Mouse (Mus musculus): ENCODE results near the gene Ugt8a.

Ugt8a gene

GRCm38 (mm10) chr3:125938092-125938755 lies at the start of gene Ugt8a:
Ugt8a (minus strand) TSS chr3:125938619.
- peak; percentile 19 to 67 for DNase-seq (ENCODE audit: low spot score in 2 of 2)

GRCm38 (mm10) chr3:125986639-125987038 lies 48.2 kb upstream of the Ugt8a start:
- no peak for DNase-seq (ENCODE audit: low spot score in 2 of 2)

DNA sequence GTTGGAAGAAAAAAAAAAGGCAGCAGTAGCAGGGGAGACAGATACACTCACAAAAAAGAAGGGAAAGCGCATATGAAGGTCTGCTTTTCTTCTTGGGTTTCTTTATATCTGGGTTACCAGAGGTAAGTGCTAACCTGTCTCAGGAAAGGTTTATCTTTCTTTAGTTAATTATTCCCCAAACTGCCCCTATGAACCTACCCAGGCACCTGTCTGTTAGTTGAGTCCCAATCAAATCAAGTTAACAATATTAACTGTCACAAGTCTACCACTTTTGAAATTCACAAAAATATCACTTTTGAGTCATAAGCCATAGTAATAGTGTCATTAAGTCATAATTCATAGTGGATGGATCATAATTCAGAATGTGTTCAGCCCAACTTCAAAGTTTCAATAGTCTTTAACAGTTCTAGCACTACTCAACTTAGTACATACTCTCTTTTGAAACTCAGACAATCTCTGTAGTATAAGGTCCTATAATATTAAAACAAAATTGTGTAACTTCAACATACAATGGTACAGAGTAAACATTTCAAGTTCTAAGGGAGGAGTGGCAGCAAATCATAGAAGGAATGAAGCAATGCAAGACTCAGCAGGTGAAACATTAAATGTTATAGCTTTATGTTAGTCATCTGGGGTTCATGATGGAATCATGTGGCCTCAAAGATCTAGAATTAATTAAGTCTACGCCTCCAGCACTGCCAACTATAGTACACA lies 45.4 kb upstream of the Ugt8a start:
- DNase-seq (ENCODE audit: low spot score in 2 of 2): no peak

GRCm38 (mm10) chr3:125979475-125979874 lies 41.1 kb upstream of the Ugt8a start:
- DNase-seq (ENCODE audit: low spot score in 2 of 2): no peak

GRCm38 (mm10) chr3:125975899-125976298 lies 37.5 kb upstream of the Ugt8a start:
- no peak for DNase-seq (ENCODE audit: low spot score in 2 of 2)

GRCm38 (mm10) chr3:125969458-125969857 lies 31.0 kb upstream of the Ugt8a start:
- no peak for DNase-seq (ENCODE audit: low spot score in 2 of 2)

- DNase-seq (ENCODE audit: low spot score in 2 of 2): no peak
These were observed 17.9 kb upstream of the Ugt8a start for GRCm38 (mm10) chr3:125956196-125956885.

GRCm38 (mm10) chr3:125954881-125955280 lies 16.5 kb upstream of the Ugt8a start:
- no peak for DNase-seq (ENCODE audit: low spot score in 2 of 2)

- DNase-seq (ENCODE audit: low spot score in 2 of 2): no peak
These were observed 2.4 kb upstream of the Ugt8a start for GRCm38 (mm10) chr3:125940811-125941210.

GRCm38 (mm10) chr3:125938756-125939109 lies 314 bp upstream of the Ugt8a start:
- DNase-seq (ENCODE audit: low spot score in 2 of 2): peak in 1 of 2 experiments; percentile 66

DNA sequence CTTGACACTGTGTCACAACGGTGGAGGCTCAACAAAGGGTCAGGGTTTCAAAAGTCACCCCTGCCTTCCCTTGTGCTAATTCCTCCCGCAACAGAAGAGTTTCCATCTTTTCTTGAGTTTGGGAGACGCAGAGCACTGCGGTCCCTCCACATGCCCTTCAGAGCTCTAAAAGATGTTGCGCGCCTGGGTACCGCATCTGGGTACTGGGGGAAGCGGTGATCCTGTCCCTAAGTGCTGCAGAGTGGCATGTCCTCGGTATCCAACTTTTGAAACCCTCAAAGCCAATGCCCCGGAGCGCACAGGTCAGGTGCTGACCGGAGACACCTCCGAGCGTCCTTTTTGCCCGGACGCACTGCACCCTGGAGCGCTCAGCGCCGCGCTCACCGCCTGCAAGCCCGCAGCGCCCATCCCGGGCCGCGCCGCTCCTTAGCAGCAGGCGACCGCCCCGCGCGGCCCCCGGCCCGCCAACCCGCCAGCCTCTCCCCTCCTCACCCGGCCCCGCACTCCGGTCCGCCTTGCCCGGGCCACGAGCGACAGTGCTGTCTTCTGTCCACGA lies 805 bp downstream of the Ugt8a start:
- peak; percentile 16 to 62 for DNase-seq (ENCODE audit: low spot score in 2 of 2)

GRCm38 (mm10) chr3:125935796-125936195 lies 2.6 kb downstream of the Ugt8a start:
- no peak for DNase-seq (ENCODE audit: low spot score in 2 of 2)

DNA sequence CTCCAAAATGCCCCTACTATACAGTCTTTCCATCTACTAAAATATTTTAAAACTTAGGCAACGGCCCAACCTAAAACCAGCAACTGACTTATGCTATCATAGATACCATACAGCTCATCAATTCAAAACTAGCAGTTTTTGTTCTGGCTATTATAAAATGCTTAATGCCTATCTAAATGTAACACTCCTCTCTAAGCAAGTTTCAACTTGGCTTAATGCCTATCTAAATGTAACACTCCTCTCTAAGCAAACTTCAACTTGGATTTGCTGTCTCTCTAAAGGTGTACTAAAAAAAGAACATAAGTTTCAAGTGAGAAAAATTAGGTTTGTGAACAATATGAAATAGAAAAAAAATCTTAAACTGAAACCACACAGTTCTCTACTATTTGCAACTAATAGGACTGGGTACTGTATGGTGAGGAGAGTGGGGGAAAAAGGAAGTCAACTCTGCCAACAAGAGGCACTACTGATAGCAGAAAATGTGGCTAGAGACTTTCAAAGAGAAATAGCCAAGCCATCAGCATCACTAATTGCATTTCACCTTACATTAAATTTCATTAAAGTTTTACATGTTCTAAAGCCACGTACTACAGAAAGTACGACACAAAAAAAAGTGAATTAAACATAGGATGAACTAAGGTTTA lies 5.7 kb downstream of the Ugt8a start:
- DNase-seq (ENCODE audit: low spot score in 2 of 2): no peak

- DNase-seq (ENCODE audit: low spot score in 2 of 2): no peak
These were observed 7.4 kb downstream of the Ugt8a start for GRCm38 (mm10) chr3:125931059-125931458.

DNA sequence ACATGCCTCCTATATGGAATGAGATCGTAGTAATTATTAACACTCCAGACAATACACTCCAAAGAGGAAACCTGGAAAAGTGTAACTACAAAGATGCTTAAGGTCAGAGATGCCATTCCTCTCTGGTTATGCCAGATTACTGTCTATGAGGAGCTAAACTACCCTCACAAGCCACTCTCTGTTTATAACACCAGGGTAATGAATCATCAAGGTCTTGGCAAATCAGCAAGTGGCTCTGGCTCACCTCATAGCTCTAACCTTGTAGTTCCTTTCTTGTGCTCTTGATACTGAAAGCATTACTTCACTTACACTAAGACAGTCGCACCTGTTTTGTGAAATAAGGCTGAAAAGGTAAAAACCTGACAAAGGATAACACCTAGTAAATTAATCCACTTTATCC lies 17.5 kb downstream of the Ugt8a start:
- DNase-seq (ENCODE audit: low spot score in 2 of 2): no peak

DNA sequence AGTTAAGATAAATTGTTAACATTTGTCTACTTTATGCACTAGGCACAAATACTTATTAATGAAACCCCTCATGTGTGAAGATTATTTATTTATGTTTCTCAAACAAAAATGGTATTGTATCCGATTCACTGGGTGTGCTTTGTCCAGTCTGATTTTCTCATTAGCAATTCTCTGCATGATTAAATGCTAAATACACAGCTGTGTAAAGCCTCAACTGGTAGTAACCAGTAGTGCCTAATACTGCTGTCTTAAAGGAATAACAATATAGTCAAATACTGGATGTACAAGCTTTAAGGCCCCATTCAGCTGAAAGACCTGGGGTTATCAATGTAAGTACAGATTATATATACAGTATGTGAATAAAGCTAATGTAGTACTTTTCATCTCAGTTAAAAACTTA lies 39.4 kb downstream of the Ugt8a start:
- DNase-seq (ENCODE audit: low spot score in 2 of 2): no peak

DNA sequence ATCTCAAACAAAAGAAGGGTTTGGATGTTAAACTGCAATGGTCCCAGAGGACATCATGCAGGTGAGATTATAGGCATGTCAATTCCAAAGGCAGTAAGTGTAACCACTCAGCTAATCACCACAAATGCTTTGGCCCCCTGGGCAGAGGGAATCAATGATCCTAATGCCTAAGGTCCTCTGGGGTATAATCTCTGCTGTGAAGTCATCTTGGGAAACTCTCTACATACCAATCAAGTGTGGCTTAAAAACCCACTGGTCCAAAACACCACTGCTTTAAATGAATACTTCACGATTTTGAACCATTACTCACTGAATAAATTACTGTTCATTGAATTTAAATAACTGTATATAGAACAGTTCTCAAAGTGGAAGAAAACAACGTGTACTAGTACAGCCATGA lies 51.3 kb downstream of the Ugt8a start:
- DNase-seq (ENCODE audit: low spot score in 2 of 2): no peak

DNA sequence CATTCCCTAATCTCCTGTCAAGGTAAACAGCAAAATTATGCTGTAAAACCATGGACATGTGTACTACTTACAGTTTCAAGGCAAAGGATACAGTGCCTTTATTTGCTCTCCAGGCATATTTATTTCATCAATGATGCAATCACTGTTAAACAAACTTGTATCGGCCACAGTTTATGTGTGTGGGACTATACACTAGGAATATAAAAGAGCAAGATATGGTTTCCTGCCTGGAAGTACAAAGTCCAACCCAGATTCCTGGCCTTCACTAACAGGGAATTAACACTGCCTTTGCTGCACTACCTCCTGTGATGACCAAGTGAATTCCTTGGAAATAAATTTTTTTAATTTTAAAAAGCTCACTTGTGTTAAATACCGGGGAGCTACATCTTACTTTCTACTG lies 53.5 kb downstream of the Ugt8a start:
- DNase-seq (ENCODE audit: low spot score in 2 of 2): no peak

DNA sequence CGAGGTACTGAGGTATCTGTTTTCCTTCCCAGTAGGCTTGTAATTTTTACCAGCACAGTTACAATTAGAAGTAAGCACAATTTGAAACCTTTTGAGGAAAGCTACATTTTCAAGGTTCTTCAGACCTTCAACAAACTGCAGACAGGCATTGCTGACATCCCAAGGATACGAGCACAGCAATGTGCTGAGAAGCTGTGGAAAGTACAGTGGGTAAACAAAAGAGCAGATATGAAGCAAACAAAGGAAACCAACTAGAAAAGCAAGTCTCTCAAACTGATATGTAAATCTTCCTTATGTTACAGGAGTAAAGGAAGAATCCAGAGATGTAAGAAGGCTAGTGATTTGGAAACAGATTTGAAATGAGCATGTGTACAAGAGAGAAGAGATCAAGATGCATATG lies 54.0 kb downstream of the Ugt8a start:
- DNase-seq (ENCODE audit: low spot score in 2 of 2): no peak

- DNase-seq (ENCODE audit: low spot score in 2 of 2): no peak
These were observed 55.4 kb downstream of the Ugt8a start for GRCm38 (mm10) chr3:125883009-125883408.

- no peak for DNase-seq (ENCODE audit: low spot score in 2 of 2)
These were observed 56.6 kb downstream of the Ugt8a start for GRCm38 (mm10) chr3:125881835-125882234.

DNA sequence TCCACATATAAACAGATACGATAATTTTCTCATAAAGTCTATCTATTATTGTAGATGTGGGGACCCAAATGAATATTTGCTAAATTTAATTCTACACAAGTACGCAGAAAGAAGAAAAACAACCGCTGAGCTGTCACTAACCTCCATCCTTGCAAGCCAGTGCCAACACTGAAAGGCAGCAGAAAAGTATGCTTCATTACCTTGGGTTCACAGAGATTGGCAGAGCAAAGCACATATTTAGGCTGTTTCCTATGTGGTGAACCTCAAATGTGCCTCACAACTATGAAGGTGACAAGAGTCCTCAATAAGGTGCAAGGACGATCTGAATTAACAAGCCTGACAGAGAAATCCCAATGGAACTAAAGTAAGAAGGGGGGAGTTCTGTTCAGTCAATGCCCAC lies 64.0 kb downstream of the Ugt8a start:
- DNase-seq (ENCODE audit: low spot score in 2 of 2): no peak

All from spleen, postnatal 4 days (tissue).